Mouse (Mus musculus) B cell, adult 2 months (primary cell): ENCODE measurements at regions not wholly inside any gene's neighbourhood (a gene's known extent, or its start where the extent isn't known, plus 50 kb on each side); places are given as distances from the start of the nearest gene placed in this dataset.

Experiments used
- DNase-seq, 2 experiments: peaks; one replicate each; pipeline ENCODE4 v3.0.0; 2022

DNA sequence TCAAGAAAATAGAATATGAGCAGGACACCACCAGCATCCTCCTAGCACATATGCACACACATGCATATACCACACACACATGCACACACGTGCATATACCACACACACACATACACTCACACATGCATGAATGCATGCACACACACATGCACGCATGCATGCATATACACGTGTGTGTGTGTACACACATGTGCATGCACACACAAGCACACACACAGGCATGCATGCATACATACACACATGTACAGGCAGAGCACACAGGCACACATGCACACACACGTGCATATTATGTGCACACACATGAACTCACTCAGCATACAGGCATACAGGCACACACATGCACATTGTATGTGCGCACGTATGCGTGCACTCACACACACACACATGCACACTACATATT is 275.7 kb upstream of the Sash1 start:
- DNase-seq = no peak

DNA sequence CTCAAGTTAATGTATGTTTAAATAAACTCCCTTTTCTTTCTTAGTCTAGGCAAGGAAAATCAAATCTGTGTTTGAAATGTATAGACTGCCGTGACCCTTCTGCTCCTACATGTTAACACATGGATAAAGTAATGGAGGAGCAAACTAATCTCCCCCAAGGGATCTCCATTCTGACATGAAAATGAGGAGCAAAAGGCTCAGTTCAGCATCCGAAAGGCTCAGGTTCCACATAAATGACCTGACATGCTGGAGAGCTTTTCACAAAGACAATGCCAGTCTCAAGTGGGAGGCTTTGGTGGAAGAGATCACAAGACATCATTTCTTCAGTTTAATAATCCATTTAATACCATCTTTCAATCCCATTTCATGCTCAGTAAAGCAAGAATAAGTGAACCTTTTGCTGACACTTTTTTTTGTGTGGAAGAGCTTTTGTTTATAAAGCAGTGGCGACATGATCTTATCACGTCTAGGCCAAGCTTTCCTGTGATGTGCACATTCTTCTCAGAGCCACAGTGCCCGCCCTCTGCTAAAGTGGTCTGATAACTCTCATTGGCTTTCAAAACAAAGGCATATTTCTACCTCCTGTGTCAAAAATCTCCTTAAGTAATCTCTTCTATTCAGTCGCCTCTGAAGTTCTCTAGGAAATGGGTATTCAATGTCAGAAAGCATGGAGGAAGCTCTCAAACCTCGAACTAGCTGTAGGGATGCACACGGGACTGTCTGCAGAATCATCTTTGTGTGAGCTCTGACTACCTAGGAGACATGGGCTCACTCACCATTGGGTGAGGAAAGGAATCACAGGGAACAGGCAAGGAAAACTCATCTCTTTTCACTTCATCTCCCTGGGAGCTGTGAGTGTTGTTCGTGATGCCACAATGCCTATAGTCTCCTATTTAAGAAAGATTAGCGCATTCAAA is 271.7 kb upstream of the Sash1 start:
- DNase-seq = no peak

DNA sequence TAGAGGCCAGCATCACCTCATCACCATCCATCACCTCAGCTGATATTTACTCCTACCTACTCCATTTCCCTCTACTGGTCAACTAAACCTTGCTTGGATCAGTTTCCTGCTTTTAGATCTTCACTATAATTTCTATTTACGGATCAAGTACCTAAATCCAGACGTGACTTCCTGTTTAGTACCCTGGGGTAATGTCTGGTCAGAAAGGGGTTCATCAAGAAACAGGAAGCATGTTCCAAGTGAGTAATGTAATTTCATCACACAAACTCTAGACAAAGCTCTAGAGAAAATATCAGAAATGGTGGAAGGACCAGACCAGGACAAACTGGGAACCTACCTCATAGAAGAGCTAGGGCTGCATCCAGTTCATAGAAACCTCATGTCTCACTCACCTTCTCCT is 250.2 kb upstream of the Sash1 start:
- DNase-seq = no peak

DNA sequence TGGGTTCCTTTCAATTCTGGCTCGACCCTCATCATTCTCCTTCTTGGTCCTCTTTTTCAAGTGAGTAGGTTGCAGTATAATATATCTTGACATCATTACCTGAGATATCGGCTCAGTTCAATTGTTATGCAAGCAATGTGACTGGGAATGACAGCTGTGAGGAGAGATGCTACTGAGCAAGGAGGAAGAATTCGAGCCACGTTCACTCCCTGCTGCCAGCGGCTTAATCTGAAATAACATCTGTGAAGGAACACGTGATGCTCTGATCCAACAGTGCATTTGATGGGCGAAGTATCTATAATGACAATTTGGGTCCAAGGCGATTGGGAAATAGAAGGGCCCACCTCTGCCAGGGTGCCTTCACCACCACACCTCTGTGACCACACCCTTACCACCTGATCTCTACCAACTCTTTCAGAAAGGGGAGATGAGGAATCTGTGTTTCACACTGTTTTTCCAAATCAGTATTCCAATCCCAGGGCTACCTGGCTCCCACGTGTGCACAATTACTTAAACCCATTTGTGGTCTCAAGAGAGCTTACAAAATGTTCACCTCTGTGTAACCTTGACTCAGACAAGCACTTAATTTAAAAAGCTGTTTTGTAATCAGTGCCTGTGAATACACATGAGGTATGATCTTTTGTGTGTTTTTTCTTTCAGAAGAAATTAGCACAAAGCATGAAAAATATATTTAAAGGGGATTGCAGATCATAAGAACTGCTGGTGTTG is 248.6 kb upstream of the Sash1 start:
- DNase-seq = no peak

DNA sequence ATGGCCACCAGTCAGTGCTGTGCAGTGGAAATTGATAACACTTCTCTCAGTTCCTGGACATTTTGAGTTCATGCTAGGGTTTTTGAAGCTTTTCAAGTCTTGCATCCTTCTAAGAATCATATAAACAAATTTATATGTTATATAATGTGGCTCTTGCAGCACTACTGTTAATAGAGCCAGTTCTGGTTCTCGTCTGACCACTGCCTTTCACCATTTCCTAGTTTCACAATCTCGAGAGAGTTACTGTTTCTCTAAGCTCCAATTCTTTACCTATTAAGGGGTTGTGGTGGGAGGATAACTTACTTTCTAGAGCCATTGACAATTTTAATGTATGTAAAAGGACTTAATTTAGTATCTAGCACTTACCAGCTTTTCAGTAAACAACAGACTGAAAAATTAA is 244.2 kb upstream of the Sash1 start:
- no peak for DNase-seq

DNA sequence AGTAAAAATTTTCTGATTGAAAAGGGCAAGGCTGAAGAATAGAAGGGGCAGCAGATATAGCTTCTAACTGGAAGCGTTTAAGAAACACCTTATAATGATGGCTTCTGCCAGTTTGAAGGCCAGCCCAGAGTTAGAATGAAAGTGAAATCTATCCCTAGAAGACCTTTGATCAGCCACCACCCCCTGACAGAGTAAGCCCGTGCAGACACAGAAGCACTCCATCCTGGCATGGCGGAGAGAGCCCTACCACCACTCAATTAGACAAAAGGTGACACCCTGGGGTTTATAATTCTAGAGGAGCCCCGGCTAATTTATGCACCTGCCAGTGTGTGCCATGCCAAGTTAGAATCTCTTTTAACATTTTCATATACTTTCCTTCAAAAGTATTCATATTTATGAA is 233.4 kb upstream of the Sash1 start:
- no peak for DNase-seq

DNA sequence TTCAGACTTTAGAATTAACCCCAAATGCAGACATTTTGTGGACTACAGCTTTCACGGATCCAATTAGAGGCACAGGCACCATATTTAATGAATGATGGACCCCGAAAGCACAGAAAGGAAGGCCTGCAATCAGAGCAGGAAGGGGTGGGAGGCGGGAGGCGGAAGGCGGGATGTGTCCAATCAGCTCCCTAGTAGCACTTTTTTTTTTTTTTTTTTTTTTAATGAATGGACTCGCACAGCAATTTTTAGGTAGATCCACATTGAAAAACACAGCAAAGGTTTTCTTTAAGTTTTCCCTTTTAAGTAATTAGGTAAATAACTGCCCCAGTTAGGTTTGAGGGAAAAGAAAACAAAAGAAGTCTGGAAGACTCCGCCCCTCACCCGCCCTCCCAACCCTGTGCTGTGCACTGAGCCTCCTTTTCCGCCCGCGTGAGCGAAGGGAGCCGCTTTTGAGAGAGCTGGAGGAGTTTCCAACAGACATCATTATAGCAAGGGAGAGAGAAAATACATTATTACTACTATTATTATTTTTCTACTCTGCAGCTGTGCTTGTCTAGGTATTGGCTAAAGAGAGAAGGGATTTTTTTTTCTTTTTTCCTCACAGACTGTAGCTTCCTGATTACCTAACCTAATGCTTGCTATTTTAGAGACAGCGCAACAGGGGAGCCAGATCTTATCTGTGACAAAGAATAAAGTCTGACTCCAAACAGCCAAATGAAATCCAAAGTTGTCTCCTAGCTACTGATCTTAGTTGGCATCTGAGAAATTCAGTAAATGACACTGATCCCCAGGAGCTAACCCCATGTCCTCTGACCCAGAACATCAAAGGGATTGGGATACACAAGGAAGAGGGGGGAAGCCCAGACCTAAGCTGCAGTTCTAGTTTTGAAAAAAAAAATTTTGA is 232.0 kb upstream of the Sash1 start:
- no peak for DNase-seq

DNA sequence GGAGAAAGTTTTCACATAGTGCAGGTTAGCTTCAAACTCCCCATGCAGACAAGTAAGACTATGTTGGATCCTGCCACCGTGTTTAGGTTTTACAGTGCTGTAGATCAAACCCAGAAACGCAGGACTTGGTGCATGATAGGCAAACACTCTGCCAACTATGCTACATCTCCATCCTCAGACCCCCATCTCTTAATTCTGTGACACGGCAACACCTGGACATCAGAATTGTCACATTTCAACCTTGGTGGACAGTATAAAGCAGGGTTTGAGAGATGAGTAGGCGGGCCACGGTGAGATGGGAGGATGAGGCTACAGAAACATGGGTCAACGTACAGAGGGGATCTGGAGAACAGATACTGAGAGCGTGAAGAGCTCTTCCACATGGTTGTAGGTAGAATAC is 231.3 kb upstream of the Sash1 start:
- DNase-seq = no peak

DNA sequence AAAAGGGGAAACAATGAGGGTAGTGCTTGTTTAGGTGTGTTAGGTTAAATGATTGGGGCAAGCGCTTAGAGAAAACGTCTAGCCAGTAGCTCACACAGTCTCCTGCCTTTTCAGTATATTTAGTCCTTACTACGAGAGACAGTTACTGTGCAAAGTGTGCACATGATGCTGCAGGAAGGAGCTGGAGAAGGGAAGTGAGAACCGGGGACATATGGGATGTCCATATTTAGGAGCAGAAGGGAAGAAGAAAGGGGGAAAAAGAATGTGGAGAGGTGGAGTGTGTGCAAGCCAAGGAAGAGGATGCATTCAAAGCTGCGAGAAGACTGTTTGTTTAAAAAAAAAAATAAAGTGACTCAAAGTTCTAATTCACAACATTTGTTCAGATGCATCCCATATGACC is 227.8 kb upstream of the Sash1 start:
- no peak for DNase-seq

DNA sequence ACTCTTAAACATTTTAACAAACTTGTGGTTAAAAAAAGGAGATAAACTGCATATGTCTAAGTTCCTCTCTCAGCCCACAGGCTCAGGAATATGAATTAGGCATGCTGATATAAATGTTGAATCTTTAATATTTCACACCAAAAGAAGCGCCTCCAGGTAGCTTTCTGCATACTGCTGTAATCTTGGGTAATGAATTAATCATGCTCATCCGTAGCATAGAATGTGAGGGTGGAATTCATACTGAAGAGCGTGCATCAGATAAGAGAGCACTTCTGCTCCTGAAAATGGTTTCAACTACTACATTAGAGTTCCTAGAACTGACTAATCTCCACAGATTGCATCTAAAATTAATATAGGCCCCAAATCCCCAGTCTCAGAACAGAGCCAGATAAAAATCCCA is 225.2 kb upstream of the Sash1 start:
- DNase-seq = no peak

DNA sequence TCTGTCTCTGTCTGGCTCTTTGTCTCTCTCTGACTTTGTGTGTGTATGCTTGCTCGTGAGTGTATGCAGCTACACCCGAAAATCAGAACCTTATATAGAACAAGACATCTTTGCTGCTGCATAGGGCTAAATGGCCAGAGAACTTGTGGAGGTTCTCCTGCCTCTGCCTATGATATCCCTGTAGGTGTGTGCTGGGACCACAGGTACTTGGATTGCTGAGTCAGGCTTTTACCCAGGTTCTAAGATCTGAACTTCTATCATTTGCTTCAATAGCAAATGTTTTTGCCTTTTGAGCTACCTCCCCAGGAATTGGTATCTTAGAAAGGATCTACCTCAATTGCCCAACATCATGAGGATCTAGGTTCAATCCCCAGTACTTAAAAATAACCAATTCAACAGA is 210.3 kb upstream of the Sash1 start:
- no peak for DNase-seq

DNA sequence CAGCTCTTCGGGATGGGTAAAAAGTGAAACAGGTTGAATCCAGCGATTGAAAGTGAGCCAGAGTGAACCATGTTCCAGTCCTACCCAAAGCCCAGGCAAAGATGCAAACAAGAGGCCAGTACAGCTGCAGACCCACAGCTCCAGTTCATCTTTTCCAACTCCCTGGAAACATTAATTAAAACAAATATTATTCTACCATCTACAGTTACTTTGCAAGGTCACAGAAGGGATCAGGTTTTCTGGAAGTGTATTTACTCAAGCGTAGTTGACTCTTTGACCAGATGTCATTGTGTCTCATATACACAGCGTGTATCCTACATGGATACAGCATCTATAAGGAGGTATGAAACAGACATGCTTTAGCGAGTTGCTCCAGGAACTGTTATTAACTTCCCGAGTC is 209.3 kb upstream of the Sash1 start:
- no peak for DNase-seq

DNA sequence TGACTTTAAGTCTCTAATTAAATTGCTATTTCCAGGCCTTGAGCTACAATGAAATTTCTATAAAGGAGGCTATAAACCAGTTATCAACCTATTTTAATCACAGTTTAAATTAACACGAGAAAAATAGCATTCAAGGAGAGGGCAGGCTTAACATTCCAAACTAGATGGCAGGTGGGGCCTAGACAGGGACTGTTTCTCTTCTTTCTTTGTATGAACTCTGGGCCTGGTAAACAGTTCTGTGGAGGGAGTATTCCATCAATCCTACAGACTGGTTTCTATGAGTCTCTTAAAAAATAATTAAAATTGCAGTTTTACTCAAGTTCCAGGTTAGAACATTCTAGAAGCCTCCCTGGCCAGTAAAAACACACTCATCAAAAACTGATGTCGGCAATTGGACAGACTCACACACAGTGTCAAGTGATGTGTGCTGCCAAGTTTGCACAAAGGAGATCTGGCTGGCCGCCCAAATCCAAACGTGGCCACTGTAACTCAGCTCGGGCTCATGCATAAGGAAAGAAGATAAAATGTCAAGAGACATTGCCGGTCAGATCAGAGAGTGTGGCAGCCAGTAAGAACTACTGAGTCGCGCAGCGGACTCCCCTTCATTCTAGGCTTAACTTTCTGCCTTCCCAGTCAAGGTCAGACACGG is 206.5 kb upstream of the Sash1 start:
- no peak for DNase-seq

DNA sequence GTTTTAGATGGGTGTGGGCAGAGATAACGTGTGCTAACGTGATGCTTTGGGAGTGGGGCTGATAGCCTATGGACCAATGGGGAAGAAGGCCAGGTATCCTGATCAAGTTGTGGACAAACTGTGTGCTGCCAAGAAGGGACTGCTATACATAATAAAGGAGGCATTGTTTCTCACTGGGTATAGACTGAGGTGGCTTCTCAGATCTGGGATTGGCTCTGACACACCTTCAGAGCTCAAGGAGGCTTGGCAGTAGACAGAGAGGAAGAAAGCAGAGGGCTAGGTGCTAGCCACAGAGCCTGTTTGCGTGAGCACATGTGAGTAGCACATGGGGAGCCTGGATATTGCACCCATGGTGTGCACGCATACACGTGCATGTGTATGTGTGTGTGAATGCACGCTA is 205.1 kb upstream of the Sash1 start:
- no peak for DNase-seq

DNA sequence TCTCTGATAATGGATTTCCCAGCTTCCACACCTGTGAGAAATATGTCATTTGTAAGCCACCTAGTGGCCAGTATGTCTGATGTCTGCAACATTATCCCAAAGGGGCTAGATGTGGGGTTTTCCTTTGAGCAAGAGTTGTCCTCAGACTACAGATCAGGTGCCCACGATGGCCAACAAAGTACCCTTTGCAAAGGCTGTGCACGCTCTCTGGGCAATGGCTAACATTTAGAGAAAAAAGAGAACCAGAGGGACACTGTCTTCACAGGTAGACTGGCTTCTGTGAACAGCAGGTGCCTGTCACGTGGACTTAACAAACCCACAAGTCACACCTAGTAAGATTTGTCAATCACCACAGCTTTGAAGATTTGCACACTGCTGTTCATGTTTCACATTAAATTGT is 202.0 kb upstream of the Sash1 start:
- DNase-seq = no peak

DNA sequence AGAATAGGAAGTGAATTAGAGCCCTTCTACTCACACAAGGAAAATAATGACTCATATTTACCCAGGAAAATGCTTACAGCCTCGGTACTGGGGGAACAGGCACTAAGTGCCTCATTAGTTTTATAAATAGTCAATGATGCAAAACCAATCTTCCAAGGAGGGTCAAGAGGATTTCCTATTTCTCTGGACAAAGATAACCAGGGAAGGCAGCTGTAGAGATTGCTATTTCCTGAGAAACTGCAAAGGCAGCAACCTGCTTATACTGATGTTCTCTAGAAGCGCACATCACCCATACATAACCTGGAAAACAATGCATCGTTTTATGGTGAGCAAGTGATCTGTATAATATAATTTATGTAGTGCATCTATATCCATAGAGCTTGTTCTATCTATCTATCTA is 201.3 kb upstream of the Sash1 start:
- no peak for DNase-seq

DNA sequence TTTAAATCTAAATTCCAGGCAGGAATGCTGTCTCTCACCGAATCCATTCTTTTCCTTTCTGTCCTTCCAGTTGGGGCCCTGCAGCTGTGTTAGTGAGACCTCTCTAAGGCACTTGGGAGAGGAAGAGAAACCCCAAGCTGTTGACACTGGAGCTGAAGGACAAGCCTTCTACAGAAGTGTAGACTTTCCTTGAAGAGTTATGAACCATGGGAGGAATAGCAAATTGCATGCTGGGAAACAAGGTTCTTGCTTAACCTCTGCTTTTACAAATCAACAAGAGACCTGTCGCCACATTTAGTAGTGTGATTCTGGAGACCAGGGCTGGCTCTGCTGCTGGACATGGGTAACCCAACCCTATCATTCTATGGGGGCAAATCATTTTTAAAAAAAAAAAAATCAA is 200.8 kb upstream of the Sash1 start:
- no peak for DNase-seq

DNA sequence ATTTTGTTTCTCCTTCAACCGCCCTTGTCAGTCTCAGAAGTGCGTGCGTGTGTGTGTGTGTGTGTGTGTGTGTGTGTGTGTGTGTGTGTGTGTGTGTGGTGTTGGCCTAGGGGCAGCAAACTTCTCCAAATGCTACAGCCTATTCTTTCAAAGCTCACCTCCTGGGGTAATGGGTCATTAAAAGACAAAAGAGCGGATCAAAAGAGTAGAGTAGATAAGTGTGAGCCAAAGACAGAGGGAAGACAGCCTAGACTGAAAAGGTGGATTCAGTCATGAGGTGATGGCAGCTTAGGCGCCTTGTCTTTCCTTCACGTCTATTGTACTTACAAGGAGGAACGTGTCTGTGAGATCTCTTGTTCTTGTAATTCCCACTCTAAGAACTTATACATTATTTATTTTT is 199.6 kb upstream of the Sash1 start:
- no peak for DNase-seq

DNA sequence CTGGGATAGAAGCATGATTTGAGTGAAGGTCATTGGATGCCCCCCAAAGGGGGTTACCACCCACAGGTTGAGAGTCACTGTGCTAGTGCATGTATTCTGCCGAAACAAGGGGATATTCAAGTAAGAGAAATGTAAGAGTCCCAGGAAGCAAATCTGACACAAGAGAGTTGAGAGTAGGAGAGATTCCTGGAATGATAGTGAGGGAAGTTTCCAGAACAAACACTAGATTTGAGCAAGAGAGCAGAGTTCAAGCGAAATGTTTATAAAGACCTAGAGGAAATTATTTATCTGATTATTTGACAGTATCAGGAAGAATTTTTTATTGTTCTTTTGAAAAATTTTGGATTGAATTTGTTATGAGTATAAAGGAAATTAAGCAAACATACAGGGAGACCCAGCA is 189.0 kb upstream of the Sash1 start:
- no peak for DNase-seq

DNA sequence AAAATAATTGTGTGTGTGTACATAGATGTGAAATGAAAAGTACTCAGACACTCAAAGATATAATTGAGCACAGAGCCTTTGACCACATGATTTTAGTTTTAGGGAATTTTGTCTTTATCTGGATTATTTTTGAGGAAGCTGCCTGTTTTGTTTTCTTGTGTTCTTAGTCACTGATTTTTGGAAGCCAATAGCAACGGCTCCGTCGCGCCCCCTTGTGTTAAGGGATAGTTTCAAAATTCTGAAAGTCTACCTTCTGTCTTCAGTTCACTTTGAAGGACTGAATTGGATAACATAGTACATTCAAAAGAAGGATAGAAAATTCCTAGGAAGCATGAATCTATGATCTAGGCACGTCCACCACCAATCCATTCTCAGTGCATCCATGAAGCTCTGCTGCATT is 185.8 kb upstream of the Sash1 start:
- peak; percentile 4 to 13 for DNase-seq

DNA sequence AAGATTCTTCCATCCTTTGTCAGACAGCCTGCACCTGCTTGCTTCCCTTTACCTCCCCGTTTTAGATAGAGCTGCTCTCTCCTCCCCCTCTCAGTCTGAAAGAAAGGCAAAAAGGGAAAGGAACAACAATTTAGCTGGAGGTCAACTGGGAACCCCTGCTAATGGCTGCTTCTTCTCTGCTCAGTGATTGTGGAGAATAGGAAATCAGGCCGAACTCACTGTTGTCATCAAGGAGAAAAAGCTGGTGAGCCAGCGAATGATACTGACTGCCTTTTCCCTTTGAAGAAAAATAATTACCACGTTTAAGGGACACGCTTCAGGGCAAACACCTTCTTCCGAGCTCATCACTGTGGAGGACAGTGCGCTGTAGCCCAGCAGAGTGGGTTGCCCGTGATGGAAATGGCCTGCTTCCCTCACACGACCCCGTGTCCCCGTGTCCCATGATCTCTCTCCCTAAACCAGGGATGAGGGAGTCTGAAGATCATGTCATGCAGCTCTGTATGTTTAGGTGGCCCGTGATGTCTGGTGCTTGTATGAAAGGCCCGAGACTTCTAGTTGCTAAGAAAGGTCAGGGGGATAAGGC is 183.8 kb upstream of the Sash1 start:
- no peak for DNase-seq

DNA sequence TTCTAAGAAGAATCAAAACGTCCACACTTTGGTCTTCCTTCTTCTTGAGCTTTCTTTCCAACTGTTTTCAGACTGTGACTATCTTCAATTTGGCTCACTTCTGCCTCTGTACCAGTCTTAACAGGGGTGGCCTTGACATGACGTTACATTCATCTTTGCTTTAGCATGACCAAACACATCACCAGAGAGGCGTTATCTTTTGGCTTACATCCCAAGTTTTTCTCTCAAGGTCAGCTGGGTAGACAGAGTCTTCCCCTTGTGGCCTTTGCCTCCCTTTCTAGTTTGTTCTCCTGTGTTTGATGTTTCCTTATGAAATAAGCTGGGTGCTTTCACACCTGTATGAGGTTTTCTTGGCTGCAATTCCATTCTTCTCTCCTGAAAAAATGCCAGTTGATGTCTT is 180.7 kb upstream of the Sash1 start:
- DNase-seq = no peak

DNA sequence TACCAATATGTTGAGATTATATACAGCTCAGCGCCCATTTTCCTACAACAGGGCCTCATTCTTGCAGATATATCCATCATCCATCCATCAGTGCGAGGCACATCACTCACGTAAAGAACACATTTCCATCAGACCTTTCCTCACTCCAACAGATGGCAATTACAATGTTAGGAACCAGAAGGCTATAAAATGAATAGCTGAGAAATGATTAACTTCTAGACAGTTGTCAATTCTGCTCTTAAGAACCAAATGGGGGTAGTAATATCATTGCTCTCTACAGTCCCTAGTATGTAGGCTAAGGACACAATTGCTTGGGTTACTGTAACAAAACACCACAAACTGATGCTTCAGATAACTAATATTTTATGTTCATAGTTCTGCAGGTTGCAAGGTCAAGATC is 176.1 kb upstream of the Sash1 start:
- no peak for DNase-seq
